Mouse (Mus musculus) testis, adult 2 months (tissue): Measurements from ENCODE around the gene Tubgcp2.

Experiments used
- CTCF ChIP-seq: fragments of 200-500 bp; IDR thresholded peaks from 2 replicates; pipeline ENCODE4 v1.5.1; 2012; ENCODE audit warnings: low read depth, mild to moderate bottlenecking, inconsistent platforms, low read length, moderate library complexity; ENCODE audit not compliant: control insufficient read depth, insufficient read depth, insufficient replicate concordance
- POLR2A ChIP-seq: fragments of 200-500 bp; IDR thresholded peaks from 2 replicates; pipeline ENCODE4 v1.6.1; 2012; ENCODE audit warnings: low read depth, mild to moderate bottlenecking, inconsistent platforms, low read length, moderate library complexity; ENCODE audit not compliant: control insufficient read depth

GRCm38 (mm10) chr7:139980778-139981177, 55.7 kb downstream of the Tubgcp2 start:
- no peak for TF ChIP-seq POLR2A
- TF ChIP-seq CTCF = no peak
